Mouse (Mus musculus) heart, embryonic 11.5 days (tissue): ENCODE measurements around the gene 4931409K22Rik. TPM values are rescaled to one million over a fixed set of nuclear protein-coding genes. Genes with fewer than 3 reads are reported as not detected.

Experiments
- ATAC-seq: fragments of 200-750 bp; cut with Nextera tagmentation; replicated peaks from 2 replicates; pipeline ENCODE4 v1.8.0; 2017; ENCODE audit warnings: moderate library complexity; ENCODE audit not compliant: insufficient number of reproducible peaks, low FRiP score, low TSS enrichment
- H3K27ac ChIP-seq: fragments of 300-500 bp; sonication (generic); 2 replicates; pipeline ENCODE4 v1.5.1; 2014; ENCODE audit warnings: mild to moderate bottlenecking, low read depth, low read length
- H3K27me3 ChIP-seq: fragments of 300-500 bp; sonication (generic); 2 replicates; pipeline ENCODE4 v1.6.1; 2014; ENCODE audit warnings: mild to moderate bottlenecking, low read length, mixed read lengths; ENCODE audit not compliant: control insufficient read depth, insufficient read depth
- H3K36me3 ChIP-seq: fragments of 300-500 bp; sonication (generic); 2 replicates; pipeline ENCODE4 v1.6.1; 2014; ENCODE audit warnings: mild to moderate bottlenecking, low read length, moderate library complexity, mixed read lengths; ENCODE audit not compliant: control insufficient read depth, insufficient read depth
- H3K4me1 ChIP-seq: fragments of 300-500 bp; sonication (generic); 2 replicates; pipeline ENCODE4 v1.6.1; 2014; ENCODE audit warnings: low read length; ENCODE audit not compliant: control insufficient read depth, insufficient read depth
- H3K4me2 ChIP-seq: fragments of 300-500 bp; sonication (generic); 2 replicates; pipeline ENCODE4 v1.6.1; 2014; ENCODE audit warnings: mild to moderate bottlenecking, moderate library complexity
- H3K4me3 ChIP-seq: fragments of 300-500 bp; sonication (generic); 2 replicates; pipeline ENCODE4 v1.5.1; 2014; ENCODE audit warnings: low read depth, low read length
- H3K9ac ChIP-seq: fragments of 300-500 bp; sonication (generic); 2 replicates; pipeline ENCODE4 v1.6.1; 2014; ENCODE audit warnings: mild to moderate bottlenecking, low read depth, low read length, moderate library complexity
- H3K9me3 ChIP-seq: fragments of 300-500 bp; sonication (generic); replicated peaks from 2 replicates; pipeline ENCODE4 v1.6.1; 2016; ENCODE audit warnings: low read length; ENCODE audit not compliant: control insufficient read depth
- WGBS: fragments of 180-500 bp; shearing (Covaris S2); extraction: QIAGEN DNeasy Blood & Tissue Kit; methylation state at CpG from one replicate; pipeline ENCODE4 v1.1.7; 2014; ENCODE audit not compliant: insufficient replicate concordance; 5-methylcytosine and 5-hydroxymethylcytosine counted together
- polyA plus RNA-seq: library from polyadenylated mRNA; unstranded; fragments of >200 nt; fragmentation: Nextera tagmentation; extraction: Ambion mirVana; gene quantifications from 2 replicates; pipeline ENCODE4 v1.2.1, GENCODE M21; 2014

4931409K22Rik gene
- polyA plus RNA-seq, 1 experiment from 2014 or later, result not detected

GRCm38 (mm10) chr5:24540387-24541143 is 16.0 kb downstream of the 4931409K22Rik start, which contains the start of gene Asb10:
TSS of gene Asb10 (minus strand) at chr5:24540978.
- peak within 1 kb of the TSS; percentile 66 for H3K27ac ChIP-seq
- no peaks in the 10 kb centered on the region for H3K9me3 ChIP-seq
- H3K36me3 ChIP-seq, result no peaks in the 10 kb centered on the region
- H3K4me1 ChIP-seq, result peaks cover 16% of the 10 kb centered on the region
- peak; percentile 19; the same call in 1 of the 2 replicates for ATAC-seq
- H3K9ac ChIP-seq, result peak within 1 kb of the TSS; percentile 56
- peaks cover 3% of the 10 kb centered on the region for H3K27me3 ChIP-seq
- H3K4me2 ChIP-seq, result peak within 1 kb of the TSS; percentile 68
- H3K4me3 ChIP-seq, result peak within 1 kb of the TSS; percentile 21
- 10% methylated on average over 14 of the region's 14 CpGs for WGBS

- Histone ChIP-seq H3K36me3 (no peaks in the 10 kb centered on the region), H3K27me3 (peaks cover 3% of the 10 kb centered on the region), H3K9ac (no peak overlapping the region), H3K27ac (no peak overlapping the region), H3K9me3 (no peaks in the 10 kb centered on the region), H3K4me1 (peaks cover 16% of the 10 kb centered on the region), H3K4me3 (no peak overlapping the region), H3K4me2 (peak overlapping the region; percentile 68)
- 75% methylated on average over 22 of the region's 22 CpGs for WGBS
- ATAC-seq, result no peak
Measured at GRCm38 (mm10) chr5:24539571-24540296, 16.9 kb downstream of the 4931409K22Rik start.

GRCm38 (mm10) chr5:24537618-24538017 is 19.0 kb downstream of the 4931409K22Rik start:
- Histone ChIP-seq H3K27ac (no peak overlapping the region), H3K4me2 (no peak overlapping the region), H3K4me3 (no peak overlapping the region), H3K36me3 (no peaks in the 10 kb centered on the region), H3K9me3 (no peaks in the 10 kb centered on the region), H3K9ac (0 out of 2 replicates have a peak overlapping the region, but pooled peaks have one; percentile 16), H3K27me3 (peaks cover 18% of the 10 kb centered on the region), H3K4me1 (peaks cover 16% of the 10 kb centered on the region)
- no peak for ATAC-seq
- 69% methylated on average over 16 of the region's 16 CpGs for WGBS

- Histone ChIP-seq H3K9ac (no peak overlapping the region), H3K27ac (no peak overlapping the region), H3K27me3 (peaks cover 26% of the 10 kb centered on the region), H3K36me3 (no peaks in the 10 kb centered on the region), H3K4me3 (no peak overlapping the region), H3K9me3 (no peaks in the 10 kb centered on the region), H3K4me2 (no peak overlapping the region), H3K4me1 (peaks cover 15% of the 10 kb centered on the region)
- 80% methylated on average over 5 of the region's 5 CpGs for WGBS
- no peak for ATAC-seq
Measured at GRCm38 (mm10) chr5:24536511-24536910, 20.1 kb downstream of the 4931409K22Rik start.

- Histone ChIP-seq H3K4me1 (peaks cover 8% of the 10 kb centered on the region), H3K27me3 (peaks cover 33% of the 10 kb centered on the region), H3K36me3 (no peaks in the 10 kb centered on the region), H3K4me2 (no peak overlapping the region), H3K9ac (no peak overlapping the region), H3K4me3 (no peak overlapping the region), H3K9me3 (no peaks in the 10 kb centered on the region), H3K27ac (no peak overlapping the region)
- 84% methylated on average over 3 of the region's 3 CpGs for WGBS
- no peak for ATAC-seq
Measured at GRCm38 (mm10) chr5:24535731-24536130, 20.9 kb downstream of the 4931409K22Rik start.

GRCm38 (mm10) chr5:24534292-24534691 is 22.3 kb downstream of the 4931409K22Rik start:
- Histone ChIP-seq H3K9me3 (no peaks in the 10 kb centered on the region), H3K9ac (no peak overlapping the region), H3K4me2 (no peak overlapping the region), H3K27me3 (peaks cover 39% of the 10 kb centered on the region), H3K27ac (no peak overlapping the region), H3K4me3 (no peak overlapping the region), H3K36me3 (no peaks in the 10 kb centered on the region), H3K4me1 (no peaks in the 10 kb centered on the region; the same call in 1 of the 2 replicates)
- ATAC-seq, result no peak
- WGBS, result 40% methylated on average over 5 of the region's 5 CpGs

GRCm38 (mm10) chr5:24533391-24533790 is 23.2 kb downstream of the 4931409K22Rik start:
- Histone ChIP-seq H3K9me3 (no peaks in the 10 kb centered on the region), H3K9ac (no peak overlapping the region), H3K4me2 (no peak overlapping the region), H3K4me3 (no peak overlapping the region), H3K27me3 (peaks cover 48% of the 10 kb centered on the region), H3K4me1 (no peaks in the 10 kb centered on the region), H3K27ac (no peak overlapping the region), H3K36me3 (no peaks in the 10 kb centered on the region)
- no peak for ATAC-seq
- 43% methylated on average over 11 of the region's 11 CpGs for WGBS

- no peak overlapping the region for H3K4me3 ChIP-seq
- peaks cover 75% of the 10 kb centered on the region for H3K27me3 ChIP-seq
- peaks cover 8% of the 10 kb centered on the region for H3K4me1 ChIP-seq
- H3K27ac ChIP-seq, result no peak overlapping the region
- H3K9me3 ChIP-seq, result no peaks in the 10 kb centered on the region
- no peak for ATAC-seq
- WGBS, result 15% methylated on average over 24 of the region's 24 CpGs
- no peak overlapping the region for H3K4me2 ChIP-seq
- H3K9ac ChIP-seq, result no peak overlapping the region
- no peaks in the 10 kb centered on the region for H3K36me3 ChIP-seq
Measured at GRCm38 (mm10) chr5:24530042-24530689, 26.4 kb downstream of the 4931409K22Rik start.
